Mouse (Mus musculus) neutrophil, adult 5-6 weeks (primary cell): ENCODE results near the gene Zmiz1. TPM values are rescaled to one million over a fixed set of nuclear protein-coding genes. Genes with fewer than 3 reads are reported as not detected.

Source experiments
- ATAC-seq: fragments of 151-379, 151-347 bp; 2 replicates; pipeline ENCODE4 v1.8.0; 2017; ENCODE audit warnings: mild to moderate bottlenecking, moderate TSS enrichment; ENCODE audit not compliant: insufficient number of reproducible peaks, poor library complexity, low FRiP score, severe bottlenecking; ENCODE audit errors: extremely low read depth
- total RNA-seq: library from RNA; stranded (forward); fragments of 200-1000 nt; gene quantifications from 2 replicates; pipeline ENCODE4 v1.2.3, GENCODE M21; 2017

Gene Zmiz1
- total RNA-seq, 1 experiment from 2014 or later: 21.6 TPM

- ATAC-seq: no peak
Measured at GRCm38 (mm10) chr14:25540172-25540571, 81.2 kb downstream of the Zmiz1 start.

GRCm38 (mm10) chr14:25541213-25541612 is 82.2 kb downstream of the Zmiz1 start:
- ATAC-seq: no peak

GRCm38 (mm10) chr14:25543098-25543497 is 84.1 kb downstream of the Zmiz1 start:
- ATAC-seq: no peak

GRCm38 (mm10) chr14:25543927-25544326 is 84.9 kb downstream of the Zmiz1 start:
- no peak for ATAC-seq

- no peak for ATAC-seq
Measured at GRCm38 (mm10) chr14:25546852-25547621, 88.1 kb downstream of the Zmiz1 start.

GRCm38 (mm10) chr14:25547882-25548281 is 88.9 kb downstream of the Zmiz1 start:
- ATAC-seq: no peak

- no peak for ATAC-seq
Measured at GRCm38 (mm10) chr14:25548650-25549049, 89.7 kb downstream of the Zmiz1 start.

GRCm38 (mm10) chr14:25549125-25549524 is 90.1 kb downstream of the Zmiz1 start:
- no peak for ATAC-seq

GRCm38 (mm10) chr14:25549871-25550840 is 91.2 kb downstream of the Zmiz1 start:
- no peak for ATAC-seq

- ATAC-seq: no peak
Measured at GRCm38 (mm10) chr14:25551731-25552130, 92.7 kb downstream of the Zmiz1 start.

GRCm38 (mm10) chr14:25553382-25553781 is 94.4 kb downstream of the Zmiz1 start:
- ATAC-seq: no peak

GRCm38 (mm10) chr14:25554781-25555180 is 95.8 kb downstream of the Zmiz1 start:
- ATAC-seq: no peak

- ATAC-seq: no peak
Measured at GRCm38 (mm10) chr14:25555291-25555781, 96.4 kb downstream of the Zmiz1 start.

GRCm38 (mm10) chr14:25555848-25556247 is 96.9 kb downstream of the Zmiz1 start:
- no peak for ATAC-seq

- ATAC-seq: no peak
Measured at GRCm38 (mm10) chr14:25557014-25557413, 98.0 kb downstream of the Zmiz1 start.

- no peak for ATAC-seq
Measured at GRCm38 (mm10) chr14:25558479-25558878, 99.5 kb downstream of the Zmiz1 start.

GRCm38 (mm10) chr14:25559907-25560306 is 100.9 kb downstream of the Zmiz1 start:
- ATAC-seq: no peak

GRCm38 (mm10) chr14:25560841-25561240 is 101.9 kb downstream of the Zmiz1 start:
- no peak for ATAC-seq

GRCm38 (mm10) chr14:25561716-25562115 is 102.7 kb downstream of the Zmiz1 start:
- no peak for ATAC-seq

- ATAC-seq: no peak
Measured at GRCm38 (mm10) chr14:25562447-25562846, 103.5 kb downstream of the Zmiz1 start.
